Mouse (Mus musculus): Measurements from ENCODE around the gene D430041D05Rik.

GRCm38 (mm10) chr2:104098529-104099230, 312.1 kb downstream of the D430041D05Rik start:
- TF ChIP-seq CTCF (IDR thresholded peaks at IDR 0.05; ENCODE audit: borderline replicate concordance, insufficient read depth, low read length) = no peak
- no peak for TF ChIP-seq POLR2A (IDR thresholded peaks at IDR 0.05; ENCODE audit: low read depth, low read length)
